Mouse (Mus musculus) lung, postnatal 25 days (tissue): ENCODE results near the gene Timm44.
"Not testable (repeated sequence)": the region's sequence is repeated elsewhere in the genome, so short reads cannot be mapped to it uniquely, and the experiment has no call there.

Experiments
- DNase-seq: peaks from one replicate; pipeline ENCODE4 v3.0.0; 2022; ENCODE audit warnings: low spot score

Timm44 gene

DNA sequence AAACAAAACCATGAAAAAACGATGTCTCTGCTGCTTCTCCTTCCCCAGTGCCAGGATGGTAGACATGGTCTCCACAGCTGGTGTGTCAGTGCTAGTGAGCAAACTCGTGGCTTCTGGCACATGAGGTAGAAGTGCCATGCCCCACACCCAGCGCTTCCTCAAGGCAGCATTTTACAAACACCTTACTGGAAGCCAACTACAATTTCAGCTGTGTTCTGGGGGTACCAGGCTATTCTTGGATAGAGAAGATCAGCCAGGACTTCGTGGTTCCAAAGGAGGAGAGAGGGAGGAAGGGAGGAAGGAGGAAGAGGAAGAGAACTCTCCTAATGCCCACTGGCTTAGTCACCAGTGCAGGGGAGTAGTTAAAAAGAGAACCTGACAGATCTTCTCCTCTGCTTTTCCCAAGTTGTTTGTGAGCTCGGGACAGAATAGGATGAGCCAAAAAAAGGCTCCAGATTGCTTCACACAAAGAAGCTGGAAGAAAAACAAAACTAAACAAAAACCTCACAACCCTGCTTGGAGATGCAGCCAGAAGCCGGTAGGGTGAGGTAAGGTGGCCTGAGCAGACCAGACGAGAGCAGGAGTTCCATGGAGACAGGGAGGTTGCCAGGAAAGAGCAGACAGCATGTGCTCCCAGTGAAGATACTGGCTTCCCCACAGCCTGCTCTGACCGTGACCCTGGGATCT, 12.5 kb downstream of the Timm44 start:
- no peak for DNase-seq

- no peak for DNase-seq
Measured at GRCm38 (mm10) chr8:4259805-4260170, 15.9 kb downstream of the Timm44 start.

GRCm38 (mm10) chr8:4259125-4259804, 16.4 kb downstream of the Timm44 start, which contains the start of gene Ctxn1:
Ctxn1 (minus strand) TSS chr8:4259274.
- peak; percentile 96 for DNase-seq

GRCm38 (mm10) chr8:4258678-4259077, 17.0 kb downstream of the Timm44 start:
- DNase-seq = no peak

- peak; percentile 69 for DNase-seq
Measured at GRCm38 (mm10) chr8:4258233-4258632, 17.5 kb downstream of the Timm44 start.

DNA sequence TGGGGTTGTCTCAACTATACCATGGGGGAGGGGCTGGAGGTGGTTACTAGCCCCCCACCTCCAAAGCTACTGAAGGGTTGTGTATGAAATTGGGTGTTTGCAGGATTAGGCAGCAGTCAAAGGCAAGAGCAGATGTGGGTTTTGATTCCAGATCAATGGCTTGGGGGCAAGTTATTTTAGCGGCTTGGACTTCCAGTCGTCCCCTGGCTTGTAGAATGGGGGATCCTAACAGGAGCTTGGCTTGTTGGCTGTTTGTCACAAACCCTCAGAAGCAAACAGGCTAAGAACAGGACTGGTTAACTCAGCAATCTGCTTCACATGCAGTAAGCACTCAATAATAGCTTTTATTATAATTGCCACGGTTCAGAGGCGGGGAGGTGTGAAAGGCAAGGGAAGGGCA, 18.4 kb downstream of the Timm44 start:
- DNase-seq = no peak

DNA sequence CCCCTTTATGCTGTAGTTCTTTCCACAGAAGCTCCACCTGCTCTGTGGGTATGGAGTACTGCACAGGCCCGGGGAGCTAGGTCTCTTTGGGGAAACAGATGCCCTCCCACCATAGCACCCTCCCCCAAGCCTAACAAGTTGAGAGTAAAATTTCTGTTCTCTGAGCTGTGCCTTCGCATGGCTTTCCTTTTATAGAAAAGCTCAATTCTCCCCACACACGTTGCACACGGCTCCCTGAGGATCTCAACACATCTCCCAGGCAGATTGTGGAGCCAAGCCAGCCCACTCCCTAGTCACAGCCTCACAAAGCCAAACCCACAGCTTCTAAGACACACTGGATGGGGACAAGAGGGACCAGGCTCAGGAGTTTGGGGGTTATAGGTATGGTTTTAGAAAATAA, 18.8 kb downstream of the Timm44 start:
- no peak for DNase-seq

GRCm38 (mm10) chr8:4255471-4255870, 20.2 kb downstream of the Timm44 start:
- DNase-seq = not testable (repeated sequence)

DNA sequence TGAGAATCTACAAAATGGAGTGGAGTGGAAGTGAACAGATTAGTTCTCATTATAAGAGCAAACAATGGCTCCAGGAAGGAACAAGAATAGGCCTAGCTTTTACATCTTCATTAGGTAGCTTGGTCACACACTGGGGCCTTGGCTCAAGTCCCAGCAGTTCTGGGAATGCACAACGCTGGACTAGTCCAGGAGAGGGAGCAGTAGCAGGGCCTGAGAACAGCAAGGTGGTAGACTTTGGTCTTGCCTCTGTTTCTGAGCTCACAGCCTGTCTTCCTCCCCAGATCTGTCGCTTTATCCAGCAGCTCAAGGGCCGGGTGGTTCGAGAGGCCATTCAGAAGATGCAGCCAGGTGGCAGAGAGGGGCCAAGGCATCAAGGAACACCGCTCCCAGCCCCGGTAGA, 21.7 kb downstream of the Timm44 start:
- DNase-seq = no peak

DNA sequence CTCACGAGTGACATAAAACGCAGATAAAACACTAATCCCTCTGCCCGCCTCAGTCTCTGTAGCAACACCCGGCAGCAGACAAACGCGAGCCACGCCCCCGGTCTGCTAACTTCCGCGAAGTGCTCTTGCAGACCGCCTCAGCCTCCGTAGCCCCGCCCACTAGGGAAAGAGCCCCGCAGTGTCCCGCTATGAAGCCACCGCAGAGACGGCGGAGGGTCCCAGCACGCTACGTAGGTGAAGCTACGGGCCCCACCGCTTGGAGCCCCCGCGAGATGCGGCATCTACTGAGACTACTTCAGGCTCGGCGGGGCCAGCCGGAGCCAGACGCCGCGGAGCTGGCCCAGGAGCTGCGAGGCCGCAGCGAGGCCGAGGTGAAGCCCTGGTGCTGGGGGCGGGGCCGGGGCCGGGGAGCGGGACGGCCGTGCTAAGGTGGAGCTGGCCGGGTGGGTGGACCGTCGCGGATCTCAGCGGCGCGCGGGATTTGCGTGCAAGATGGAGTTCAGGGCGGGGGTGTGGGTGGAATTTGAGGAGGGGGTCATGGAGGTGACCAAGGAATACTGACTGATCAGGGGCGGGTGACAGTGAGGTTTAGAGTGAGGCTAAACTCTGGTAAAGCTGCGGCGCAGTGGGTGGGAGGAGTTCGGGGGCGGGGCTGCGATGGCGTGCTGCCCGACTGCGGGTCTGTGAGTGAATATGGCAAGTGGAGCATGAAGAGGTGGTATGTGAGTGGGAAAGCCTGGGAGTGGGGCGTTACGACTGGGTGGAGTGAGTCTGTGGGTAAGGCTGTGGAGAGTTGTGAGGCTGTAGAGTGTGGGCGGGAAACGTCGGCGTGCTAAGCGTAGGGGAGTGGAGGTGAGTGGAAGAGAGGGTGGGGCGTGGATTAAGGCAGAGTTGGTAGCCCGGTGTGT, 22.5 kb downstream of the Timm44 start, which contains the start of gene Snapc2:
Snapc2 (plus strand) TSS at position 147 of the 908 bp plus-strand sequence.
- peak; percentile 96 for DNase-seq

GRCm38 (mm10) chr8:4252116-4252760, 23.5 kb downstream of the Timm44 start:
- no peak for DNase-seq

DNA sequence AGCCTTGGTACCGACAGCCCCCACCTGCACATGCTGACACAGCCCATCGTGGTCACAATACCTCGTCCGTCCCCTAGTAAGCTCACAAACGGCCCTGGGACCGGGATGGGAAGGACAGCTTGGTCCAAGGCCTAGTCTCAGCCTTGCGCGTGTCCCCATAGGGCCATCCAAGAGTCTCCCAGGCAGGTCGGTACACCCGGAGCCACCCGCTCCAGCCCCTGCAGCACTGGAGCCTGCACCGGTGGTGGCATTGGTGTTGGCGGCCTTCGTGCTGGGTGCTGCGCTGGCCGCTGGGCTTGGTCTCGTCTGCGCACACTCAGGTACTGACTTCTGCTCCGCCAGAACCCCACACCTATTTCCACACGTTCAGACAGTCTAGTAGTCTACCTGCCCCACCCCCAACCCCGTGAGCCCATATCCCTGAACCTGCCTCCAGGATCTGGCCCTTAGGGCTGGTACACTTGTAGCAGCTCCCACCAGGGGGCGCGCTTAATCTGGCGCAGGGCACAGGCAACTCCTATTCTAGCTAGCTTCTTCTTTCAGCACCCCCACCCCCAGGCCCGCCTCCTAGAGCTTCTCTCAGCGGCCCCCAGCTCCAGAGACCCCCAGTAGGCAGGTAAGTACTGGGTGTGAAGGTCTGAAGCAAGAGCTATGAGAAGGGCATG, 25.3 kb downstream of the Timm44 start:
- peak; percentile 80 for DNase-seq

DNA sequence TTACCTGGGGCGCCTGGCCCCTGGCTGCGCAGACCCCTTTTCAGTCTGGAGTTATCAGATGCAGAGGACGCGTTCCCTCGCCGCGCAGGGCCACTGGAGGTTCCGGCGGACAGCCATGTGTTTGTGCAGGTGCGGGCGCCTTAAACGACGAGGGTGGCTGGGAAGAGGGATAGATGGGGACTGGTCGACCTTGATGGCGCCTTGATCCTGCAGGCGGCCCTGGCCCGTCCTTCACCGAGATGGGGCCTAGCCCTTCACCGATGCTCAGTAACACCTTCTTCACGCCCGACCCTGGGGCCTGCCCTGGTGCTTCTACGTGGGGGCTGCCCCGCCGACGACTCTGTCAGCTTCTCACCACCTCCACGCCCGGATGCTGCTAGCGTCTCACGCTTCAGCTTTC, 26.5 kb downstream of the Timm44 start:
- no peak for DNase-seq

GRCm38 (mm10) chr8:4247951-4248540, 27.7 kb downstream of the Timm44 start, which contains the start of gene Tgfbr3l:
Tgfbr3l (plus strand) TSS chr8:4248214.
- DNase-seq = no peak

DNA sequence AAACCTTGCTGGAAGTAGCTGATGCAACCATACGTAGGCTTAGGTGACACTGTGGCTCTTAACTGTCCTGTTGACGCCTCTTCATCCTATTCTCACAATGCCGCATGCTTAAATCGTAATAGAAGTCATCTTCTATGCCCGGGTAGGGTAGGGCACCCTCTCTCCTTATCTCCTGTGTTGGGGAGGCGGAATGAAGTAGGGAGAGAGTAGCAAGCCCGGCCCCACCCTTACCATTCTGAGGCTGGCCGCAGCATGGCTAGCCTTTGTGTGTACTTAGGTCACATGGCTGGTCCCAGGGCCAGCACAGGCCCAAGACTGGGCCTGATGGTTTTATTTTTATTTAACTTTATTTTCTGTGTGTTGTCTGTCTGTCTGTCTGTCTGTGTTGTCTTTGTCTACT, 28.5 kb downstream of the Timm44 start:
- DNase-seq = no peak

DNA sequence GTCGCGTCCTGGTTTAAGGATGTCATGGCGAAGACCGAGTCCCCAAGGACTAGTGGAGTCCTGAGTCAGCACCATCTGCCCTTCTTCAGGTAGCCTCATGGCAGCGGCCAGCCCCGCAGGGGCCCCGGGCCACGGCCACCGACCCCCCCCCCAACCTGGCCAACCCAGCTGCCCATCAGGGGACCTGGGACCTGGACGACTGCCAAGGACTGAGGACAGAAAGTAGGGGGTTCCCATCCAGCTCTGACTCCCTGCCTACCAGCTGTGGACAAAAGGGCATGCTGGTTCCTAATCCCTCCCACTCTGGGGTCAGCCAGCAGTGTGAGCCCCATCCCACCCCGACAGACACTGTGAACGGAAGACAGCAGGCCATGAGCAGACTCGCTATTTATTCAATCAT, 30.0 kb downstream of the Timm44 start:
- no peak for DNase-seq

DNA sequence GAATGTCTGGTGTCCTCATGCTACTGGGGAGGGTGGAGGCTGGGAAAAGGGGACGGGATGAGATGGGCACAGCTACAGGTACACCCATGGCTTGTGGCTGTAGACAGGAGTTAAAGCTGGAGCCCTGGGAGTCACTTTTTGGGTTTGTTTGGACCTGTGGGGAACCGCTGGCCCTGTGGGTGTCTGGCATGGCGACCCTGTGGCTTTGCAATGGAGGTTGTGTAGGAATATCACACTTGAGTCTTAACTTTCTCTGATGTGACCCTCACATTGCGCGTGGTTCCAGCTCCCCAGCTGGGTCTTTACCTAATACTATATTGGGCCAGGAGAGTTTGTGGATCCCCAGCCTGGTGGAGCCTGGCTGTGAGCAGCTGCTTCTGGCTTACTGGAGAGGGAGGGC, 30.7 kb downstream of the Timm44 start:
- DNase-seq = no peak

- no peak for DNase-seq
Measured at GRCm38 (mm10) chr8:4239193-4239890, 36.4 kb downstream of the Timm44 start.

GRCm38 (mm10) chr8:4238434-4239192, 37.1 kb downstream of the Timm44 start, which contains the start of the genes Map2k7 and Gm49320:
Map2k7 (plus strand) TSS chr8:4238740.
Gm49320 (plus strand) TSS chr8:4238865.
- DNase-seq = peak; percentile 100
